Comparison of ENCODE assay signal across 8 mouse cellular contexts in the genomic region with DNA sequence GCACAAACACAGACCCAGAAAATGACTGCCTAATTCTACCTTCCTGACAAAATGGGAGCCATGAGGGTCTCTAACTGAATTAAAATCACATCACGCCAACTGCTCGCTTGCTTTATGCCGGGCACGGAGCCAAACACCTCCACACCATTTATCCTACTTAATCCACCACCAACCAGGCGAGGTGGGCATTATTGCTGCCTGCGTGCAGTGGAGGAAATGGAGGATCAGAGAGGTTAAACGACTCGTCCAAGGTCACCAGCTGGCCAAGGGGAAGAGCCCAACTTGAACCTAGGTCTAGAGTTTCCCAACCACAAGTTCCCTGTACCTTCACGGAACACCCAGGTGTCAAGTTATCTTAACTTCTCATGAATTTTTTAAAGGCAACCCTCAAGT. TPM values are rescaled to one million over a fixed set of nuclear protein-coding genes. Genes with fewer than 3 reads are reported as not detected.
DNase-seq lines count a peak whose midpoint lies in the region; ATAC-seq and TF ChIP-seq lines count a peak whose summit lies in the region.

No protein-coding gene starts in this region.

- 3% methylated on average over 9 of the region's 9 CpGs for WGBS in embryonic facial prominence, embryonic 15.5 days
- WGBS in kidney, postnatal 0 days: 4% methylated on average over 9 of the region's 9 CpGs
- 5% methylated on average over 9 of the region's 9 CpGs for WGBS in midbrain, embryonic 10.5 days

- peaks cover 50% of the 10 kb centered on the region for H3K27me3 ChIP-seq in erythroblast, embryonic 14.5 days (ENCODE audit: control insufficient read depth)
- H3K27me3 ChIP-seq in E14TG2a.4 (ENCODE audit: insufficient read depth, low read length): peaks cover 8% of the 10 kb centered on the region; the same call in 1 of the 2 replicates
- H3K27me3 ChIP-seq in embryonic facial prominence, embryonic 15.5 days: no peaks in the 10 kb centered on the region
- H3K27me3 ChIP-seq in kidney, postnatal 0 days (ENCODE audit: insufficient read depth, low read length): no peaks in the 10 kb centered on the region
- H3K27me3 ChIP-seq in midbrain, embryonic 10.5 days (ENCODE audit: low read depth, poor library complexity, severe bottlenecking): peaks cover 86% of the 10 kb centered on the region

- H3K9me3 ChIP-seq in erythroblast, embryonic 14.5 days (ENCODE audit: control insufficient read depth, low read length): no peaks in the 10 kb centered on the region
- no peaks in the 10 kb centered on the region for H3K9me3 ChIP-seq in E14TG2a.4 (ENCODE audit: low read length)
- no peaks in the 10 kb centered on the region for H3K9me3 ChIP-seq in embryonic facial prominence, embryonic 15.5 days (replicated peaks)
- H3K9me3 ChIP-seq in kidney, postnatal 0 days (replicated peaks; ENCODE audit: low read length): no peaks in the 10 kb centered on the region
- H3K9me3 ChIP-seq in midbrain, embryonic 10.5 days (replicated peaks): no peaks in the 10 kb centered on the region

- 0 out of 2 replicates have a peak overlapping the region, but pooled peaks have one; percentile 83 for H3K9ac ChIP-seq in embryonic facial prominence, embryonic 15.5 days
- peak overlapping the region; percentile 92 for H3K9ac ChIP-seq in kidney, postnatal 0 days (ENCODE audit: low read depth, low read length)

- H3K36me3 ChIP-seq in erythroblast, embryonic 14.5 days (ENCODE audit: control insufficient read depth): no peaks in the 10 kb centered on the region
- peaks cover 23% of the 10 kb centered on the region for H3K36me3 ChIP-seq in E14TG2a.4 (ENCODE audit: insufficient read depth, low read length)
- H3K36me3 ChIP-seq in embryonic facial prominence, embryonic 15.5 days: no peaks in the 10 kb centered on the region
- H3K36me3 ChIP-seq in kidney, postnatal 0 days (ENCODE audit: insufficient read depth, low read length): no peaks in the 10 kb centered on the region
- no peaks in the 10 kb centered on the region for H3K36me3 ChIP-seq in midbrain, embryonic 10.5 days

- no peak for ATAC-seq in erythroblast, adult 5-6 weeks (replicated peaks; ENCODE audit: low FRiP score, poor library complexity, severe bottlenecking)
- ATAC-seq in embryonic facial prominence, embryonic 15.5 days (ENCODE audit: insufficient number of reproducible peaks, low FRiP score, low TSS enrichment, low read depth): no peak
- peak; percentile 0; the same call in 1 of the 2 replicates for ATAC-seq in kidney, postnatal 0 days (replicated peaks; ENCODE audit: low FRiP score, low read depth)

- no peak for TF ChIP-seq CTCF in E14TG2a.4 (conservative IDR thresholded peaks at IDR 0.05; ENCODE audit: low read length)
- TF ChIP-seq CTCF in kidney, postnatal 0 days (IDR thresholded peaks at IDR 0.05; ENCODE audit: low read depth): no peak

- peak overlapping the region; percentile 55 for H3K4me3 ChIP-seq in erythroblast, embryonic 14.5 days (replicated peaks)
- peak overlapping the region; percentile 93 for H3K4me3 ChIP-seq in E14TG2a.4 (replicated peaks; ENCODE audit: low read length)
- peak overlapping the region; percentile 81 for H3K4me3 ChIP-seq in embryonic facial prominence, embryonic 15.5 days (replicated peaks)
- peak overlapping the region; percentile 90 for H3K4me3 ChIP-seq in kidney, postnatal 0 days (replicated peaks; ENCODE audit: low read depth, low read length)
- H3K4me3 ChIP-seq in midbrain, embryonic 10.5 days: peak overlapping the region; percentile 83

- H3K27ac ChIP-seq in embryonic facial prominence, embryonic 15.5 days (replicated peaks): peak overlapping the region; percentile 60; the same call in 1 of the 2 replicates
- H3K27ac ChIP-seq in kidney, postnatal 0 days: peak overlapping the region; percentile 90
- no peak overlapping the region for H3K27ac ChIP-seq in midbrain, embryonic 10.5 days (replicated peaks)

- no peak for DNase-seq in kidney, postnatal 0 days (ENCODE audit: low spot score)
- DNase-seq in midbrain, embryonic 10.5 days (ENCODE audit: low spot score): peak; percentile 28
- DNase-seq in adipocyte (ENCODE audit: low spot score): no peak
- DNase-seq in frontal cortex, postnatal 14 days (ENCODE audit: low spot score in 2 of 2): no peak

- H3K4me1 ChIP-seq in erythroblast, embryonic 14.5 days (ENCODE audit: control insufficient read depth): peaks cover 4% of the 10 kb centered on the region
- H3K4me1 ChIP-seq in E14TG2a.4 (replicated peaks; ENCODE audit: low read depth, low read length): peaks cover 71% of the 10 kb centered on the region
- H3K4me1 ChIP-seq in embryonic facial prominence, embryonic 15.5 days: peaks cover 47% of the 10 kb centered on the region
- peaks cover 21% of the 10 kb centered on the region for H3K4me1 ChIP-seq in kidney, postnatal 0 days (replicated peaks; ENCODE audit: insufficient read depth, low read length)
- peaks cover 34% of the 10 kb centered on the region for H3K4me1 ChIP-seq in midbrain, embryonic 10.5 days

- peak overlapping the region; percentile 97 for H3K4me2 ChIP-seq in embryonic facial prominence, embryonic 15.5 days (replicated peaks)
- peak overlapping the region; percentile 97 for H3K4me2 ChIP-seq in kidney, postnatal 0 days (ENCODE audit: low read length)

RNA-seq across cellular contexts. Expression of a gene that starts 2.3 kb away (rescaled TPM):
- polyA plus RNA-seq in erythroblast, embryonic 14.5 days (2012): not detected in 2 replicates
- 0.42 TPM in 1 of 2 replicates, not detected in the other for total RNA-seq in erythroblast, adult 5-6 weeks (2015; ENCODE audit: low replicate concordance)
- 0.17 TPM in 1 of 2 replicates, not detected in the other for total RNA-seq in erythroblast, adult 5-6 weeks (2017; ENCODE audit: low replicate concordance)
- 4.9 and 5.7 TPM in 2 replicates for polyA plus RNA-seq in embryonic facial prominence, embryonic 15.5 days (2015; fragmentation: Nextera tagmentation; extraction: Ambion mirVana)
- polyA plus RNA-seq in kidney, postnatal 0 days (2015; fragmentation: Nextera tagmentation; extraction: Ambion mirVana): 7.7 and 9.2 TPM in 2 replicates
- polyA plus RNA-seq in midbrain, embryonic 10.5 days (2016; fragmentation: Nextera tagmentation; extraction: Ambion mirVana): 0.78 TPM in 2 replicates
